Mouse (Mus musculus): ENCODE results near the gene Ehd3. TPM values are rescaled to one million over a fixed set of nuclear protein-coding genes. Genes with fewer than 3 reads are reported as not detected.
A peak's percentile ranks its signal among the peaks of the same experiment; 100 is the strongest.

Gene Ehd3
- polyA plus RNA-seq, 2 experiments, result 3.5 to 4.6 TPM

DNA sequence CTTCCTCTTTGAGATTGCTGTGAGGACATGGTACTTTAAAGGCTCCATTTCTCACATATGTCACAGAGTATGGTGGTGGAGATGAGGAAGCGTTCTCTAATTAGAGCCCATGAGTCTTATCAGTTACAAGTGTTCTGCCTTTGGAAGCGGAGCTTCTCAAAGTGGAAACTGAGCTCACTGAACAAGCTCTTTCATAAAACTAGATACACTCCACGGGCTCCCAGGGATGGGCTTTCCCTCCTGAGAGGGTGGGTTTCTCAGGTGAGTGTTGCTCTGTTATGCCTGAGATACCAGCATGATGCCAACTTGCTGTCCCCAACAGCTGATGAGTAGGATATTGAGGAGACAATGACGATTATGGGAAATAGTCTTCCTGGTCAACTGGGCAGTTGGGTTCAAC is 6.2 kb upstream of the Ehd3 start:
- H3K9me3 ChIP-seq (ENCODE audit: control insufficient read depth, low read length), result no peaks in the 10 kb centered on the region
- H3K4me2 ChIP-seq (replicated peaks; ENCODE audit: low read depth, low read length, severe bottlenecking), result no peak overlapping the region
- DNase-seq (ENCODE audit: low spot score), result no peak
- no peaks in the 10 kb centered on the region for H3K4me1 ChIP-seq (ENCODE audit: control insufficient read depth, insufficient read depth, low read length)
- TF ChIP-seq POLR2A (IDR thresholded peaks at IDR 0.05; ENCODE audit: borderline replicate concordance, extremely low read depth, insufficient read depth, insufficient read length), result no peak
- H3K9ac ChIP-seq (ENCODE audit: low read depth, low read length, severe bottlenecking), result no peak overlapping the region
- no peak for ATAC-seq (ENCODE audit: low FRiP score, low read depth)
- WGBS, result 83% methylated on average over 4 of the region's 4 CpGs
- H3K4me3 ChIP-seq (replicated peaks; ENCODE audit: low read length), result no peak overlapping the region
- H3K27me3 ChIP-seq (ENCODE audit: control insufficient read depth, insufficient read depth, low read length), result no peaks in the 10 kb centered on the region
- no peaks in the 10 kb centered on the region for H3K36me3 ChIP-seq (ENCODE audit: control insufficient read depth, insufficient read depth, low read length)
- H3K27ac ChIP-seq (replicated peaks; ENCODE audit: low read depth, low read length), result no peak overlapping the region

- Histone ChIP-seq H3K9ac (ENCODE audit: low read depth, low read length, severe bottlenecking) (peak overlapping the region; percentile 61), H3K9me3 (ENCODE audit: control insufficient read depth, low read length) (no peaks in the 10 kb centered on the region), H3K36me3 (ENCODE audit: control insufficient read depth, insufficient read depth, low read length) (no peaks in the 10 kb centered on the region), H3K27me3 (ENCODE audit: control insufficient read depth, insufficient read depth, low read length) (no peaks in the 10 kb centered on the region; the same call in 1 of the 2 replicates), H3K4me1 (ENCODE audit: control insufficient read depth, insufficient read depth, low read length) (peaks cover 10% of the 10 kb centered on the region), H3K4me2 (replicated peaks; ENCODE audit: low read depth, low read length, severe bottlenecking) (peak overlapping the region; percentile 86), H3K4me3 (replicated peaks; ENCODE audit: low read length) (peak overlapping the region; percentile 58), H3K27ac (replicated peaks; ENCODE audit: low read depth, low read length) (no peak overlapping the region)
- WGBS, result under 1% methylated on average over 45 of the region's 45 CpGs
- DNase-seq (ENCODE audit: low spot score) (peak; percentile 81), ATAC-seq (ENCODE audit: low FRiP score, low read depth) (peak; percentile 91)
- TF ChIP-seq POLR2A (IDR thresholded peaks at IDR 0.05; ENCODE audit: borderline replicate concordance, extremely low read depth, insufficient read depth, insufficient read length), result 0 out of 2 replicates have a peak, but pooled peaks have one; percentile 42
These were observed 798 bp downstream of the Ehd3 start for GRCm38 (mm10) chr17:73804592-73805271.

- Histone ChIP-seq H3K36me3 (ENCODE audit: control insufficient read depth, insufficient read depth, low read length) (no peaks in the 10 kb centered on the region), H3K9ac (ENCODE audit: low read depth, low read length, severe bottlenecking) (no peak overlapping the region), H3K4me3 (replicated peaks; ENCODE audit: low read length) (no peak overlapping the region), H3K27ac (replicated peaks; ENCODE audit: low read depth, low read length) (no peak overlapping the region), H3K4me2 (replicated peaks; ENCODE audit: low read depth, low read length, severe bottlenecking) (no peak overlapping the region), H3K27me3 (ENCODE audit: control insufficient read depth, insufficient read depth, low read length) (no peaks in the 10 kb centered on the region; the same call in 1 of the 2 replicates), H3K9me3 (ENCODE audit: control insufficient read depth, low read length) (no peaks in the 10 kb centered on the region), H3K4me1 (ENCODE audit: control insufficient read depth, insufficient read depth, low read length) (peaks cover 12% of the 10 kb centered on the region)
- ATAC-seq (ENCODE audit: low FRiP score, low read depth), result no peak
- no peak for TF ChIP-seq POLR2A (IDR thresholded peaks at IDR 0.05; ENCODE audit: borderline replicate concordance, extremely low read depth, insufficient read depth, insufficient read length)
- no peak for DNase-seq (ENCODE audit: low spot score)
- WGBS, result 75% methylated on average over 6 of the region's 6 CpGs
These were observed 2.4 kb downstream of the Ehd3 start for GRCm38 (mm10) chr17:73806331-73806730.

GRCm38 (mm10) chr17:73807211-73807610 is 3.3 kb downstream of the Ehd3 start:
- no peak overlapping the region for H3K4me3 ChIP-seq (replicated peaks; ENCODE audit: low read length)
- H3K9me3 ChIP-seq (ENCODE audit: control insufficient read depth, low read length), result no peaks in the 10 kb centered on the region
- no peak overlapping the region for H3K27ac ChIP-seq (replicated peaks; ENCODE audit: low read depth, low read length)
- H3K4me2 ChIP-seq (replicated peaks; ENCODE audit: low read depth, low read length, severe bottlenecking), result no peak overlapping the region
- no peak overlapping the region for H3K9ac ChIP-seq (ENCODE audit: low read depth, low read length, severe bottlenecking)
- H3K4me1 ChIP-seq (ENCODE audit: control insufficient read depth, insufficient read depth, low read length), result peaks cover 12% of the 10 kb centered on the region
- TF ChIP-seq POLR2A (IDR thresholded peaks at IDR 0.05; ENCODE audit: borderline replicate concordance, extremely low read depth, insufficient read depth, insufficient read length), result no peak
- ATAC-seq (ENCODE audit: low FRiP score, low read depth), result no peak
- no peaks in the 10 kb centered on the region for H3K36me3 ChIP-seq (ENCODE audit: control insufficient read depth, insufficient read depth, low read length)
- 87% methylated on average over 5 of the region's 5 CpGs for WGBS
- no peaks in the 10 kb centered on the region; the same call in 1 of the 2 replicates for H3K27me3 ChIP-seq (ENCODE audit: control insufficient read depth, insufficient read depth, low read length)
- no peak for DNase-seq (ENCODE audit: low spot score)

- no peaks in the 10 kb centered on the region for H3K9me3 ChIP-seq (ENCODE audit: control insufficient read depth, low read length)
- DNase-seq (ENCODE audit: low spot score), result peak; percentile 55
- H3K27me3 ChIP-seq (ENCODE audit: control insufficient read depth, insufficient read depth, low read length), result no peaks in the 10 kb centered on the region; the same call in 1 of the 2 replicates
- H3K36me3 ChIP-seq (ENCODE audit: control insufficient read depth, insufficient read depth, low read length), result no peaks in the 10 kb centered on the region
- no peak overlapping the region for H3K4me3 ChIP-seq (replicated peaks; ENCODE audit: low read length)
- no peak overlapping the region for H3K4me2 ChIP-seq (replicated peaks; ENCODE audit: low read depth, low read length, severe bottlenecking)
- ATAC-seq (ENCODE audit: low FRiP score, low read depth), result no peak; the same call in 1 of the 2 replicates
- H3K27ac ChIP-seq (replicated peaks; ENCODE audit: low read depth, low read length), result no peak overlapping the region
- H3K4me1 ChIP-seq (ENCODE audit: control insufficient read depth, insufficient read depth, low read length), result peaks cover 12% of the 10 kb centered on the region
- no peak overlapping the region for H3K9ac ChIP-seq (ENCODE audit: low read depth, low read length, severe bottlenecking)
- no peak for TF ChIP-seq POLR2A (IDR thresholded peaks at IDR 0.05; ENCODE audit: borderline replicate concordance, extremely low read depth, insufficient read depth, insufficient read length)
- 23% methylated on average over 6 of the region's 6 CpGs for WGBS
These were observed 4.5 kb downstream of the Ehd3 start for GRCm38 (mm10) chr17:73808431-73808830.

Data from limb, embryonic 14.5 days (tissue).